Mouse (Mus musculus) urinary bladder, postnatal 10 days (tissue): ENCODE data around the gene D2hgdh.
"Not testable (repeated sequence)": the region's sequence is repeated elsewhere in the genome, so short reads cannot be mapped to it uniquely, and the experiment has no call there.

Source experiments
- DNase-seq: peaks from one replicate; pipeline ENCODE4 v3.0.0; 2022; ENCODE audit warnings: low spot score

Gene D2hgdh

DNA sequence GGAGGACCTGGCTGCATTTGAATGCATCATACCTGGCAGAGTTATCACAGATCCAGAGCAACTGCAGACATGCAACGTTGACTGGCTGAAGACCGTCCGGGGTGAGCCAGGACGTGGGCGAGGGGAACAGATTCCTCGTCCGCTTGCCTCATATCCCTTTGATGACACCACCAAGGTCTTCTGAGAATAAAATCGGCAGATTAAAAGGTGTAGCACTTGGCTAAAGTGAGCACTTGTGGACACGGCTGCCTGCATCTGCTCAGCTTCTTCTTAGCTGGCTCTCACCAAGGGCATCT lies 1.8 kb downstream of the D2hgdh start:
- DNase-seq, result no peak

DNA sequence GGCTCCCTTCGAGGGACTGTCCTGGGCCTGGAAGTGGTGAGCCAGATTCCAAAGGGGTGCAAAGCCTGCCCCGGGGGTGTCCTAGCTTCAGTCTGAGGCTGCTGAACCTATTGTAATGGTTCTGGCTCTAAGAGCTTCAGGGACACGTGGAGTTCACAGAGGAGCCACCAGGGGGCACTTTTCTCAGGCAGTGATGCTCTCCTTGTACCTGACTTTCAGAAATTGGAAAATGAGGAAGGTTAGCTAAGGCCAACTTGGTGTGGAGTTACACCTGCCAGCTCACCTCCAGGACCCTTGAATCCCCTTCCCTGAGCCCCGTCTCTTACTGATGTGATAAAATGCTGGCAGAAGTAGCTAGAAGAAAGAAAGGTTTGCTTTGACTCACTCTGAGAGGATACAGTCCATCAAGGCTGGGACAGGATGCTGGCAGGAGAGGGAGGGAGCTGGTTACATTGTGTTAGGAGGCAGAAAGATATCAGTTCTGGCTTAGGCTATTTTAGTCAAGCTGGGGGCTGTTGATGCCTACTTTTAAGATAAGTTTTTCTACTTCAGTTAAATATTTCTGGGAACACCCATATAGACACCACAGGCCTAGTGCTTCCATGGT lies 8.1 kb downstream of the D2hgdh start:
- DNase-seq, result not testable (repeated sequence)

DNA sequence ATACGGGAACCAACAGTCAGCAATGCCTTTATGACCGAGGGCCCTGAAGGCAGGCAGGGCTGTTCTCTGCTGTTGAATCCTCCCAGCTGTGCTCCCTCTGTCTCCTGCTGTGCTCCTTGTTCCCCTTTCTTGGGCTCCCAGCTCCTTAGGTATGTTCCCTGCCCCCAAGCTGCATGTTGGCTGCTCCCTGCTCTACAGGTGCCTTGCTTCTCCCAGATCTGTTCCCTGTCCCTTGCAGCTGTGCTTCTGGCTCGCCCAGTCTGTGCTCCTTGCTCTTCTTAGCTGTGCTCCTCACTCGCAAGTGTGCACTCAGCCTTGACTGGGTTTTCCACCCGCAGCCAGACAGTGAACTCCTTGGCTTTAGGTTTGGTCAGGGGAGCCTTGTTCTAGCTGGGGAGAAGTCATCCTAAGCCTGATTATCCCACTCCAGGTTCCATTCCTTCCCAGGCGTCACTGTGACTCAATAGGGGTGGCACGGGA lies 10.0 kb downstream of the D2hgdh start:
- DNase-seq, result no peak

DNA sequence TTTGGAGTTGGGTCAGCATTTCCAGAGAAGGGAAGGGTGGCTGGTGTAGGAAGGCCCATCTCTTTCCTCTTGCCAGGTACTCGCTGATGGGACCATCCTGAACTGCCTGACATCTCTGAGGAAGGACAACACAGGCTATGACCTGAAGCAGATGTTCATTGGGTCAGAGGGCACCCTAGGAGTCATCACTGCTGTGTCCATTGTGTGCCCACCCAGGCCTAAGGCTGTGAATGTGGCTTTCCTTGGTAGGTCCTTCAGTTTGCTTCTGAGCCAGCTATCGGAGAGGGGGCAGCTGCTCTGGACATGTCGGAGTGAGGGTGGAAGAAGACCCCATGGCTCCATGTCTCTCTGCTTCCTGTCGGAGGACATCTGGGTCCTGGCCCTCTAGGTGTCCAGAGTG lies 10.5 kb downstream of the D2hgdh start:
- DNase-seq, result no peak

DNA sequence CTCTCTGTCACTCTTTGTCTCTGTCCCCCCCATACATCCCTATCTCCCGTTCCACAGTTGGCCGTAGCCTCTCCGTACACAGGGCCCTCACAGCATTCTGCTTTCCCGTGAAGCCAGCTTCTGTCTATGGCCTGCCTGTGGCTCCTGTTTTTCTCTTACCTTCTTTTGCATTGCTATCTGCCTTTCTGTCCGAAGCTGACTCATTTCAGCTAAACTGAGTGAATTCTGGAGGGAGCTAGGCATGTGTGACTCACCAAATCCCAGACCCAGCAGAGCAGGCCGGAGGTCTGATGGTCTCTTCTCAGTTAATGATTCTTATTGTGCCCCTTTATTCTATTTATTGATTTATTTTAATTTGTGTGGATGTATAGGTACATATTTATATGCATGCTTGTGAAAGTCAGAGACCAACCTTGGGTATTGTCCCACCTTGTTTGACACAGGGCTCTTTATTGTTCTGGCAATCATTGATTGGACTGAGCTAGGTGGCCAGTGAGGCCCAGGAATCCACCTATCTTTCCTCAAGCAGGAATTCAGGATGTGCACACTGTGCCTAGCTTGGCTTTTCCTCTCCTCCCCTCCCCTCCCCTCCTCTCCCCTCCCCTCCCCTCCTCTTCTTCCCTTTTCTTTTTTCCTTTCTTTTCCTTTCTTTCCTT lies 11.3 kb downstream of the D2hgdh start:
- no peak for DNase-seq

DNA sequence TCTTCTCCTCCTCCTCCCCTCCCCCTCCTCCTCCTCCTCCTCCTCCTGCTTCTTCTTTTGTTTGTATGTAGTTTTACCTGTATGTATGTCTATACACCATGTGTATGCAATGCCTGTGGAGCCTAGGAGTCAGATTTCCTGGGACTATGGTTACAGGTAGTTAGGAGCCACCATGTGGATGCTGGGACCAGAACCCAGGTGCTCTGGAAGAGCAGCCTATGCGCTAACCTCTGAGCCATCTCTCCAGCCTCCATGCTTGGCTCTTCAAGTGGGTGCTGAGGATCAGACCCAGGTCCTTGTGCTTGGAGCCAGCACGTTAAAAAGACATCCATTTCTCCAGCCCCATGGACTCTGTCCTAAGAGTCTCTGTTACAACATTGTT lies 11.8 kb downstream of the D2hgdh start:
- no peak for DNase-seq

DNA sequence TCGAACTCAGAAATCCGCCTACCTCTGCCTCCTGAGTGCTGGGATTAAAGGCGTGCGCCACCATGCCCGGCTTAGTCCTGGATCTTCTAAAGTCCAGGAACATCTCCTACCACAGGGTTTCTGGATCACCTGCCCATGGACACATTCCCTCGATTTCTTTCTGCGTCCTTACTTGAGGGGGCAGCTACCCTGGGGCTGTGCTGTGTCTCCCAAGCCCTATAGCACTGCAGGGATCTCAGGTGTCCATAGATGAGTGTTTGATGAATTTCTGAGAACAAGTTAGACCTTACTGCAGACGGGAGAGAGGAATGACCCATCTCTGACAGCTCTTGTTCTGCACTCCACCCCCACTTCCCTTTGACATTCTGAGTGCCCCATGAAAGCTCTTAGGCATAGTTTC lies 12.6 kb downstream of the D2hgdh start:
- DNase-seq, result no peak

DNA sequence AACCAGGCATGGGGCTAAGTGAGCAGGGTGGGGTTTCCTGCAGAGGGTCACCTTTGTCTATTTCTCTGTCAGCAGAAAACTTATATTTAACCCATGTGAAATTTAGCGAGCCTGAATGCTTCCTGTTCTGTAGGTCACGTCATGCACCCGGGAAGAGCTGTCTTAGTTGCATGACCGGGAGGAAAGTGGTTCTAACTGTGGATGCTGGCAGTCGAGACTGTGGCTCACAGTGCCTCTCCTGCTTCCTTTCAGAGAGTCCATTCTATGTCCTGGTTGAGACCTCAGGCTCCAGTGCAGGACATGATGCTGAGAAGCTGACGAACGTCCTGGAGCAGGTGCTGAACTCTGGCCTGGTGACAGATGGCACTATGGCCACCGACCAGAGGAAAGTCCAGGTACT lies 13.9 kb downstream of the D2hgdh start:
- not testable (repeated sequence) for DNase-seq

DNA sequence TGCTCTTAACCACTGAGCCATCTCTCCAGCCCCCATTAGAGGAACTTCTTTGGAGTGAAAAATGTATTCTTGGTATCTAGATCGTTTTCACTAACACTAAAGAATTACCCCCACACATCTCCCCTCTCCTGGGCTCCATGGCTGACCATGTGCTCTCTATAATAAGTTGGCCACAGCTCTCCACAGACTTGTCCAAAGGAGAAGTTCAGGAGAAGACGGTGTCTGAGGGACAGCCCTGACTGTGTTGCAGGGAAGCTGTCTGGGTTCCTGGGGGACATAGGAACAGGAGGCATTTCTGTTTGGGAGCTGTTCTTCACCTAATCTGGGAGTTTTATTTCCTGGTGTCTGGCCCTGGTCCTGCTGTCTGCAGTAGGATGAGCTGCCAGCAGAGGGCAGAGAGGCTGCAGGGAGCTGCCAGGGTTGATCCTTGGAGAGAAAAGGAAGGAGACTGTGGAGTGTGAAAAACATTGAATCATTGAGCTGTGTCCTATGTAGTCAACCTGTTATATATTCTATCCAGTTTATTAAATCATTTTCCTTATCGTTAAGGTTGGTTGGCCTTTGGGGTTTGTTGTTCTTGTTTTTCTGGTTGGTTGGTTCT lies 21.2 kb downstream of the D2hgdh start:
- not testable (repeated sequence) for DNase-seq

DNA sequence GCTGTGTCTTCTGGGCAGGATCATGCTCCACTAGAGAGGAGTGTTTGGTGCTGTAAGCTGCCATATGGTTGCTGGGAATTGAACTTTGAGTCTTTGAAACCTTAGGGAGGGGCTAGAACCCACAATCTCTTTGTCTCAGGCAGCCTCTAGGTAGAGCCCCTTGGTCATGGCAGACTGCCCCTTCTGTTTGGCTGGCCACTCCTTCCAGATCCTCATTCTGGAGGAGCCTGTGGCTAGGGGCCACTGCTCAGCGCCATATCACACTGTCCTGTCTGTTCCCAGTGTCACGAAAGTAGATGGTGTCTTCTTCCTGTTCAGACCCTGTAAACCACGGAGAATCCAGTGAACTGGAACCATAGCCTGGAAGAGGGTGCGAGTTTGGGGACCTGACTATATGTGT lies 31.1 kb downstream of the D2hgdh start:
- DNase-seq, result not testable (repeated sequence)

DNA sequence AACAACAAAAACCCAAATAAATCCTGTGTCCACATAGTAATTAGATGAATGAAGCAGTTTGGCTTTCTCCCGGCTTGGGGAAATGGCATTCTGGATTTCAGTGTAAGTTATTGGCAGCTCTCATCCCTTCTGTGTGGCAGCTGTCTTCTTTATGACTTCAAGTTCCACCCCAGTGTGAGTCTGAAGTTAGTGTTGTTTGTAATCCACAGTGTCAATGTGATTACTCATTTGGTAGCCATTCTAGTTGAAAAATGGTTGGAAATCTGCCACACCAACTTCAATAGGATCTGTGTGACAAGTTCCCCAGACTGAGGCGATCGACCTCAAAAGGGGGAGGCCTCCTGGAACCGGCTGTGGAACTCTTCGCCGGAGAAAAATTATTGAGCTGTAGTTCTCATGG lies 32.7 kb downstream of the D2hgdh start:
- no peak for DNase-seq

DNA sequence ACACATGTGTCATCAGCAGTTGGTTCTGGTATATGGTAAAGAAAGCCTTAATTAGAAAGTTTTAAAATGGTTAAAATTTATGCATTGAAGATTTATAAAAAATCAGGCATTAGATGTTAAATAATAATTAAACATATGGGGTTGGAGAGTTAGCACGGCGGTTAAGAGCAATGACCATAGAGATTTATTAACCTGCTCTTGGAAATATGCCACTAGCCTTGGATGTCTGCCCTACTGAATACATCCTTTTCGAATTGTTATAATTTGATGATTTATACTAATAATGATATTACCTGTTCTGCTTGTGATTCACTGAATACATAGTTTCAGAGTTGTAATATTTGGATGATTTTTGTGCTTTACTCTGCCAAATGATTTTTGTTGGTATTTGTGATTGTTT lies 33.3 kb downstream of the D2hgdh start:
- no peak for DNase-seq

DNA sequence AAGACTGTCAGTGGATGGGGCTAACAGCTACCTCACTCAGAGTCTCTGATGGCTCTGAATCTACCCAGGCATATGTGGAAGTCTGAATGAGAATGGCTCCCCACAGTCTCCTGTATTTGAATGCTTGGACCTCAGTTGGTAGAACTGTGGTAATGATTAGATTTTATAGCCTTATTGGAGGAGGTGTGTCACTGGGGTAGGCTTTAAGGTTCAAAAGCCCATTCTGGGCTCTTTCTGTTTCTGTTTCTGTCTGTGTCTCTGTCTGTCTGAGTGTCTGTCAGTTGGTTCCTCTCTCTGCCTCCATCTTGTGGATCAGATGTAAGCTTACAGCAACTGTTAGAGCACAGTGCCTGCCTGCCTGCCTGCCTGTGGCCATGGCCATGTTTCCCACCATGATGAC lies 34.9 kb downstream of the D2hgdh start:
- DNase-seq, result no peak

DNA sequence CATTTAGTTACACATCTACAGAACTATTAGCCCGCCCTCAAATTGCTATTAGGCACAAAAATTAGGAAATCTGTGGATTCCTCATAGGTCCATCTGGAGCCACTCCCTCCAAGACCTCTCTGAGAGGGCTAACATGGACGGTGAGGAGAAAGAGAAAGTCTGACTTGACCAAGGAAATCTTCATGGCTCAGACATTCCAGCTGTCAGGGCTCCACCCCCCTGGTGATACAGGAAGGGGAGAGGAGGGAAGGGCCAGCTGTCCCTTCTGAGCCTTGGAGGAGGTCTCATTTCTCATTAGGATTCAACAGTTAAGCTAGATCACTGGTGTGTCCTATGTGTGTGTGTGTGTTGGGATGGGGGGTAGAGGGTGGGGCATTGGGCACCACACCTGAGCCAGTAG lies 36.3 kb downstream of the D2hgdh start, which contains the start of gene Gal3st2:
Gal3st2 (plus strand) TSS at position 259 of the 400 bp plus-strand sequence.
- DNase-seq, result not testable (repeated sequence)

DNA sequence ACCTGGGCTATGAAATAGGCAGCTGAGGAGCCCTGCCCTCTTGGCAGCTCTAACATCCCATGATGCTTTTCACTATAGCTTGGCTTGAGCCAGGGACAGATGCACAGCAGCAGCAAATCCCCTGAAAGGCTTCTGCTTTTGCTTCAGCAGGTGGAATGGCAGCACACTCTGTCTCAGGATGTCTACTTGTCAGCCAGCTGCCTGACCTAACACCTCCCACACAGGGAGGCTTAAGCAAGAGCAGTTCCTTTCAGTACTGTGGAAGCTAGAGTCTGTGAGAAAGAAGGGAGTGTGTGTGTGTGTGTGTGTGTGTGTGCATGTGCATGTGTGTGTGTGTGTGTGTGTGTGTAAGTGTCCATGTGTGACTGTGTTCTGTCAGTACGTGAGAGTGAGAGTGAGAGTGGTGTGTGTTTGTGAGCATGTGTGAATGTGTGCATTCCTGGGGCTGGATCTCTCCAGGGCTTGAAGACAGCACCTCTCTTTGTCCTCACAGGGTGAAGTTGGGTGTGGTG lies 46.9 kb downstream of the D2hgdh start:
- DNase-seq, result not testable (repeated sequence)

DNA sequence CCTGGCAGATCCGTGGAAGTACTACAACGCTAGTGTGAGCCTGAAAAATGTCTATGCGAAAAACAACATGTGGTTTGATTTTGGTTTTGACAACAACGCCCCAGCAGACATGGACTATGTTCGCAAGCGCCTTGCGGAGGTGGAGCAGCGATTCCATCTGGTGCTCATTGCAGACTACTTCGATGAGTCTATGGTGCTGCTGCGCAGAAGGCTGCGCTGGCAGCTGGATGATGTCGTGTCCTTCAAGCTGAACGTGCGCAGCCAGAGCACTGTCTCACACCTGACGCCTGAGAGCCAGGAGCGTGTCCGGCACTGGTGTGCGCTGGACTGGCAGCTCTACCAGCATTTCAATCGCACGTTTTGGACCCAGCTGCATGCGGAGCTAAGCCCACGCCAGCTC lies 49.7 kb downstream of the D2hgdh start:
- DNase-seq, result not testable (repeated sequence)

DNA sequence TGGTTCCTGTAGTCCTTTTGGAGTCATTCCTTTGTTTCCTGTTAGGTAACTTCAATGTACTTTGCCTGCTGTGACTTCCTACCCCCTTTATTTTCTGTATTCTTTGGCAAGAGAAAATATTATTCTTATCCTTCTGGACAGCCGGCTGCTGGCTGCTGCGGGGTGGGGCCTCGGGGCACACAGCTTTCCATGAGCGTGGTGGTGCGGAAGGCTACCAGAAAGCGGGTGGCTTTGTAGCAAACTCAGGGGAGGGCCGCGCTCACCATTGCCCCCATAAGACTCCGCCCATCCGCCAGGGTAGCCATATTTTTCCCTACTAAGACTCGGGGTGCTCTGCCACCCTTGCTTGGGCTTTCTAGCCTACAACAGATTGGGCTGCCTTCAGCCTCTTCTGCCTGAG lies 57.1 kb downstream of the D2hgdh start:
- not testable (repeated sequence) for DNase-seq

DNA sequence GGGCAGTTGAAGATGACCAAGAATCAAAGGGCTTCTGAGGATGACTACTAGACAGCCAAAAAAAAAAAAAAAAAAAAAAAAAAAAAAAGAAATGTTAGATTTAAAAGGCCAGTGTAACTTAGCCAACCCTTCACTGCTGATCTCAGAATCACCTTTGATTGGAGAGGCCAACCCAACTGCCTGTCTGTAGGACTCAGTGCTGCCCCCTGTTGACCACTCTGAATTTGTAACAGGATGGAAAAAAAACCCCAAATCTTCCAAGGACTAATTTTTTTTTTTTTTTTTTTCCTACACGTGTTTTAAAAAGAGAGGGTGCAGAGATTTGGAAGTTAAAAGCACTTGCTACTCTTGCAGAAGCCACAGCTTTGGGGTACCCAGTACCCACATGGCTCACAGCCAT lies 66.2 kb downstream of the D2hgdh start:
- DNase-seq, result not testable (repeated sequence)

DNA sequence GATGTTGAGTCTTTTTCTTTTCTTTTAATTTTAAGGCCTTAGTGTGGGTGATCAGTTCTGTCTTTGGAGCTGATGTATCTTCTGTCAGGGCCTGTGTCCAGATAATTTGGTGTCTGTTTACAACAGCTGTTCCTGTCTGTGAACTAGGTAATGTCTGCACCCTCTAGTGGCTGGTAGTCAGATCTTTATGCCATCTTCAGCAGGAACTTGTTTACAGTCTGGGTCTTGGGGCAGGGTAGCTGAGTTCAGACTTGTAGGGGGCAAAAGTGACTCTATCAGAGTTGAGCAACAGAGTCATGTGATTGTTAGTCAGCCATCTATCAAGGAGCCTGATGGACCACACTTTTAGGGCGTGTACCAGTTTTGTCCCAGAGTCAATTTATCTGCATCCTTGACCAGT lies 72.7 kb downstream of the D2hgdh start:
- not testable (repeated sequence) for DNase-seq

DNA sequence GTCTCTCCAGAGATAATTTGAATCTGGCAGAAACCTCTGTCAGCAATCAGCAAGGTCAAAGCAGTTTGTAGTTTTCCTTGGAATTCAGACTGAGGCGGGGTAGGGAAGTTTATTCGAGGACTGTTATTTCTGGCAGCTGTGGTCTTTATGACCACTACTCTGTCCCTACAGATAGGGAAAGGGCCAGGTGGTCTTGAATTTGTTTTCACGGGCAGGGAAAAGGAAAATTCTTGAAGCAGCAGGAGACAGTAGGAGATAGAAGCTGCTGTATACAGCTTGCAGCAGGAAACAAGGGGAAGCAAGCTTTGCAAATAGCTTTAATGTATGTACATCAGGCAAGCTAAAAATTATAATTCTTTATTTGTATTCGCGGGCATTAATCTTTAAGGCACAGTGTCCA lies 76.6 kb downstream of the D2hgdh start:
- DNase-seq, result not testable (repeated sequence)
